Mouse (Mus musculus): Measurements from ENCODE around the gene Gm5483. TPM values are rescaled to one million over a fixed set of nuclear protein-coding genes. Genes with fewer than 3 reads are reported as not detected.
"Not testable (repeated sequence)": the region's sequence is repeated elsewhere in the genome, so short reads cannot be mapped to it uniquely, and the experiment has no call there.

Gene Gm5483
- polyA plus RNA-seq (2012; rRNA removed), result not detected in 2 replicates

DNA sequence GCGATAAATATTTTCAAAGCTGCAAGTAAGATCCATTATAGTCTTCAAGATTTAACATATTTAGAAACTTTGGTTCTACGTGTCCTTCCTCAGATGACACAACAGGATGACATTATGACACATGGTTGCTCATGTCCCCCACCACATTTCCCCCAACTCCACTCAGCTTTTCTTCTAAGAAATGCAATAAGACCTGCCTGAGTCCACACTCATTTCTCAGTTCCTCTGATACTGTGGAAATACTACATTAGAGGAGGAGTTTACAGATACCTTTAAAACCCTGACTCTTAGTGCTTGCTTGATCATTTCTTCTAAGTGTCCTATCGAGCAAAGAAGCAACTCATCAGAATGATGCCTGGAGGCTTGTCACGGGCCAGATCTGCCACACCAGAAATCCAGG lies at the start of gene Gm5483:
Gene Gm5483, plus strand, starts transcription at position 301 of the 400 bp plus-strand sequence.
- DNase-seq (ENCODE audit: low read depth in 1 of 2, low spot score in 2 of 2); H3K4me1 ChIP-seq (ENCODE audit: control insufficient read depth, insufficient read depth, insufficient read length); H3K27me3 ChIP-seq (ENCODE audit: control insufficient read depth, insufficient read depth, low read length); H3K27ac ChIP-seq (ENCODE audit: insufficient read depth, low read length); H3K36me3 ChIP-seq (ENCODE audit: control insufficient read depth, insufficient read depth, low read length); H3K4me3 ChIP-seq (ENCODE audit: extremely low read depth, insufficient read depth, insufficient read length): not testable (repeated sequence)
- 71% methylated on average over 4 of the region's 4 CpGs for WGBS

DNA sequence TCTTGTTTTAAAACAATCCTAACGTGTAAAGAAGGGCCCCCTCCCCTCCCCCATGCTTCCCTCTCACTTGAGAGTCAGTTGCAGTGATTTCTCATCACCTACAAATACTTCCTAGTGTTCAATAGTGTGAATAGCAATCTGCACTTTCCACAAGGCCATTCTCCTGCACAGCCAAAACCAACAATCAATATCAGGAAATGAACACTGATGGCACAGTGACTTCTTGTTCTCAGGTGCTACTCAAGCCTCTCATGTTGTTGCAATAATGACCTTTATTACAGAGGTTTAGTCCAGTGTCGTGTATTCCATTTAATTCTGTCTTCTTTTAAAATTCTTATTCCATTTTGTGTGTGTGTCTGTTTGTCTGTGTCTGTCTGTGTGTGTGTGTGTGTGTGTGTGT lies 45.8 kb upstream of the Gm5483 start:
- no peak overlapping the region for H3K4me3 ChIP-seq (ENCODE audit: extremely low read depth, insufficient read depth, insufficient read length)
- WGBS, result 69% methylated on average over 2 of the region's 2 CpGs
- TF ChIP-seq POLR2A (IDR thresholded peaks at IDR 0.05; ENCODE audit: low read depth, low read length), result no peak
- TF ChIP-seq CTCF (IDR thresholded peaks at IDR 0.05; ENCODE audit: extremely low read depth, insufficient read depth, insufficient read length, insufficient replicate concordance), result no peak
- no peak for DNase-seq (ENCODE audit: low read depth in 1 of 2, low spot score in 2 of 2)
- H3K36me3 ChIP-seq (ENCODE audit: control insufficient read depth, insufficient read depth, low read length), result no peaks in the 10 kb centered on the region
- no peak overlapping the region for H3K27ac ChIP-seq (ENCODE audit: insufficient read depth, low read length)
- no peaks in the 10 kb centered on the region for H3K27me3 ChIP-seq (ENCODE audit: control insufficient read depth, insufficient read depth, low read length)
- H3K4me1 ChIP-seq (ENCODE audit: control insufficient read depth, insufficient read depth, insufficient read length), result no peaks in the 10 kb centered on the region

DNA sequence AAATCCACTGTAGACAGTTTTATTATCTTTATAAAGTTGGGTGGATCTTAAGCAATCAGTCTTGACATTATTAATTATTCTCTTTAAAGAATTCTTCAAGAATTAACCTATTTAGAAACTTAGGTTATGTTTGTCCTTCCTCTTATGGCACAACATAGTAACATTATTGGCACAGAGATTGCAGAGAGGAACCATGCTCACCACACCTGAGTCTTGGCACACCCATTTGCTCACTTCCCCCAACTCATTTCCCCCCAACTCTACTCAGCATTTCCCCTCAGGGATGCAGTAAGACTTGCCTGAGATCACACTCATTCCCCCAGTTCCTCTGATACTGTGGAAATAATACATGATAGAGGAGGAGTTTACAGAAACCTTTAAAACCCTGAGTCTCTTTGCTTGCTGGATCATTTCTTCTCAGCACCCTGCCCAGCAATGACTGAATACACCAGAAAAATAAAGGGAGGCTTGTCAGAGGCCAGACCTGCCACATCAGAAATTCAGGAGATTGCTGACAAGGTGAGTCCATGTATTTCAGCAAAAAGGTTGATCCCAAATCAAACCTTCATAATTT lies 27.5 kb upstream of the Gm5483 start, which contains the start of gene Stfa2l1:
Gene Stfa2l1, plus strand, starts transcription at position 410 of the 574 bp plus-strand sequence.
- no peak within 1 kb of the TSS for H3K27ac ChIP-seq (ENCODE audit: insufficient read depth, low read length)
- no peak for DNase-seq (ENCODE audit: low read depth in 1 of 2, low spot score in 2 of 2)
- no peaks in the 10 kb centered on the region for H3K36me3 ChIP-seq (ENCODE audit: control insufficient read depth, insufficient read depth, low read length)
- H3K27me3 ChIP-seq (ENCODE audit: control insufficient read depth, insufficient read depth, low read length), result no peaks in the 10 kb centered on the region
- no peak within 1 kb of the TSS for H3K4me3 ChIP-seq (ENCODE audit: extremely low read depth, insufficient read depth, insufficient read length)
- TF ChIP-seq POLR2A (IDR thresholded peaks at IDR 0.05; ENCODE audit: low read depth, low read length) (no peak), CTCF (IDR thresholded peaks at IDR 0.05; ENCODE audit: extremely low read depth, insufficient read depth, insufficient read length, insufficient replicate concordance) (no peak)
- H3K4me1 ChIP-seq (ENCODE audit: control insufficient read depth, insufficient read depth, insufficient read length), result no peaks in the 10 kb centered on the region

DNA sequence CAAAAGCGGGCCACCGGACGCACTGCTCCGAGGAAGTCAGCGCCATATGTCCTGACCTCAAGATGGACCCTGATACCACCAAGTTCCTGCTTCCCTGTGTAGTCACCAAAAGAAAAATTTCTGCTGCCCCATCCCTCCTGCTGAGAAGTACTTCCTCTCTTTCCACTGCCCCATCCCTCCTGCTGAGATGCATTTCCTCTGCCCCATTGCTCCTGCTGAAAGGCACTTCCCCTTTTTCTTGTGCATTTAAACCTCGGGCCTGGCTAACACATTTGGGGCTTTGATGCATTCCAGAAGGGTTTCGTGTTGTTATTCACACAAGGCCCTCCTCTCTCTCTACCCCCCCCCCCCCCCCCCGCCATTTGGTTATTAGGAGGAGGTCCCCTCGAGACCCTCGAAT lies 16.2 kb upstream of the Gm5483 start:
- H3K27ac ChIP-seq (ENCODE audit: insufficient read depth, low read length); H3K4me3 ChIP-seq (ENCODE audit: extremely low read depth, insufficient read depth, insufficient read length); DNase-seq (ENCODE audit: low read depth in 1 of 2, low spot score in 2 of 2); H3K4me1 ChIP-seq (ENCODE audit: control insufficient read depth, insufficient read depth, insufficient read length); H3K27me3 ChIP-seq (ENCODE audit: control insufficient read depth, insufficient read depth, low read length); H3K36me3 ChIP-seq (ENCODE audit: control insufficient read depth, insufficient read depth, low read length): not testable (repeated sequence)
- WGBS, result 91% methylated on average over 10 of the region's 10 CpGs

DNA sequence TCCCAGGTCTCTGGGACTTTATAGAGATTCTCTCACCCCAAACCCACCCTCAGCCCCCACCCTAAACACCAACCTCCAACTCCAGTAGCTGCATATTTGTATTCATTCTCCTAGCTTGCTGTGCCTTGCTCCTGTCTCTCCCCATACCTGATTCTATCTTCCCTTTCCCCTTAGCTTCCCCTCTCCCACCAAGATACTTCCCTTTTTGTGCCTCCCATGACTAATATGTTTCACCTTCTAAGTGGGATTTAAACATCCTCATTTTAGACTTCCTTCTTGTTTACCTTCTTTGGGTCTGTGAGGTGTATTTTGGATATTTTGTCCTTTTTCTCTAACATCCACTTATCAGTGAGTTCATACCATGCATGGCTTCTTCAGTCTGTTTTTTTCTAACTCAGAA lies 7.9 kb upstream of the Gm5483 start:
- no peaks in the 10 kb centered on the region for H3K27me3 ChIP-seq (ENCODE audit: control insufficient read depth, insufficient read depth, low read length)
- TF ChIP-seq POLR2A (IDR thresholded peaks at IDR 0.05; ENCODE audit: low read depth, low read length) (no peak), CTCF (IDR thresholded peaks at IDR 0.05; ENCODE audit: extremely low read depth, insufficient read depth, insufficient read length, insufficient replicate concordance) (no peak)
- no peak overlapping the region for H3K4me3 ChIP-seq (ENCODE audit: extremely low read depth, insufficient read depth, insufficient read length)
- no peak overlapping the region for H3K27ac ChIP-seq (ENCODE audit: insufficient read depth, low read length)
- DNase-seq (ENCODE audit: low read depth in 1 of 2, low spot score in 2 of 2), result no peak
- no peaks in the 10 kb centered on the region for H3K4me1 ChIP-seq (ENCODE audit: control insufficient read depth, insufficient read depth, insufficient read length)
- no peaks in the 10 kb centered on the region for H3K36me3 ChIP-seq (ENCODE audit: control insufficient read depth, insufficient read depth, low read length)

DNA sequence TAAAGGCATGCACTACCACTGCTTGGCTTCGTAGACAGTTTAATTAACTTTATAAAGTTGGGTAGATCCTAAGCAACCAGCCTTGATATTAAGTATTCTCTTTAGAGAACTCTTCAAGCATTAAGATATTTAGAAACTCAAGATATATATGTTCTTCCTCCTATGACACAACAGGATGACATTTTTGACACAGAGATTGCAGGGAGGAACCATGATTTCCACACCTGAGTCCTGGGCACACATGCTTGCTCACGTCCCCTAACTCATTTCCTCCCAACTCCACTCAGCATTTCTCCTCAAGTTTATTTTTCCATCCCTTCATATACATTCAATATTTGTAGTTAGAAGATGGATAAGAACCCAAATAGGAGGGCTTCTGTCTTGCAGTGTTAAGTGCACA lies 4.1 kb upstream of the Gm5483 start:
- WGBS, result 73% methylated on average over 2 of the region's 2 CpGs
- no peak overlapping the region for H3K4me3 ChIP-seq (ENCODE audit: extremely low read depth, insufficient read depth, insufficient read length)
- no peak for TF ChIP-seq POLR2A (IDR thresholded peaks at IDR 0.05; ENCODE audit: low read depth, low read length)
- no peak for TF ChIP-seq CTCF (IDR thresholded peaks at IDR 0.05; ENCODE audit: extremely low read depth, insufficient read depth, insufficient read length, insufficient replicate concordance)
- H3K36me3 ChIP-seq (ENCODE audit: control insufficient read depth, insufficient read depth, low read length), result no peaks in the 10 kb centered on the region
- H3K27ac ChIP-seq (ENCODE audit: insufficient read depth, low read length), result no peak overlapping the region
- no peaks in the 10 kb centered on the region for H3K4me1 ChIP-seq (ENCODE audit: control insufficient read depth, insufficient read depth, insufficient read length)
- no peaks in the 10 kb centered on the region for H3K27me3 ChIP-seq (ENCODE audit: control insufficient read depth, insufficient read depth, low read length)
- no peak for DNase-seq (ENCODE audit: low read depth in 1 of 2, low spot score in 2 of 2)

DNA sequence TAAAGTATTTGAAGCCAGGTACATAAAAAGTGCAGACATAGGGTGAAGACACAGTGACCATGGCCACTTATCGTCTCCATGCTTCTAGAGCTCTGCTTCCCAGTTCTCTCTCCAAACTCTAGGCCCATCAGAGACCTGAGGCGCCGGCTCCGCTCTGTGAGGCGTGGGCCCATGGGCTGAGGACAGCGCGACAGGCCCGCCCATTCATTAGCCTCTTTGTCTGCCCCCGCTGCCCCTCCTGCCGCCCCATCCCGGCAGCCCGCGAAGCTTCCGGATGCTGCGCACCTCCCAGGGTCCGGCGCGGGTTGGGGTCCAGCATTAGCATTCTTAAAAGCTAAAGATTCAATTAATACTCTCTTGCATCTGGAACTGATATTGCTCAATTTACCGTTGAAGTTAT lies 15.2 kb downstream of the Gm5483 start:
- Histone ChIP-seq H3K4me1 (ENCODE audit: control insufficient read depth, insufficient read depth, insufficient read length) (no peaks in the 10 kb centered on the region), H3K36me3 (ENCODE audit: control insufficient read depth, insufficient read depth, low read length) (no peaks in the 10 kb centered on the region), H3K27me3 (ENCODE audit: control insufficient read depth, insufficient read depth, low read length) (no peaks in the 10 kb centered on the region), H3K4me3 (ENCODE audit: extremely low read depth, insufficient read depth, insufficient read length) (no peak overlapping the region), H3K27ac (ENCODE audit: insufficient read depth, low read length) (no peak overlapping the region)
- DNase-seq (ENCODE audit: low read depth in 1 of 2, low spot score in 2 of 2), result no peak
- TF ChIP-seq POLR2A (IDR thresholded peaks at IDR 0.05; ENCODE audit: low read depth, low read length), result no peak
- TF ChIP-seq CTCF (IDR thresholded peaks at IDR 0.05; ENCODE audit: extremely low read depth, insufficient read depth, insufficient read length, insufficient replicate concordance), result no peak
- 69% methylated on average over 19 of the region's 19 CpGs for WGBS
